Mouse (Mus musculus): ENCODE results near the gene Birc7. TPM values are rescaled to one million over a fixed set of nuclear protein-coding genes. Genes with fewer than 3 reads are reported as not detected.

Gene Birc7
- polyA plus RNA-seq (2017; shearing (Covaris generic)) = not detected

DNA sequence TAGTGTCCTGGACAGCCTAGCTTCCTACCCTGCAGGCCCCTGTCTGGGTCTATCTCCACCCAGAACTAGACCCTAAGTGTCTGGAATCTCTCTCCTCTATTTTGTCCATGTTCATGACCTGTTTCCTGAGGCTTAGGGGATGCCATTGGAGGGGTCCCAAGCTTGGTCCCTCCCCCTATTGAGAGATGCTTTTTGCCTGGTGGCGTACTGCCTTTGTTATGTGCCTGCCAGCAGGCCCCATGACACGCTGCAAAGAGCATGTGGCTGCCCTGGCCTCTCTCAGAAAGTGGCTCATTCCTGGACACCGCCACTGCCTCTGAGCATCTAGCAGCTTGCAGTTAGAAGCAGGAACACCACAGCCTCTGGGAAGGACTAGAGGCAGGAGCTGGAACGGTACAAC is at the start of gene Birc7:
Gene Birc7 (plus strand): TSS at position 301 of the 400 bp plus-strand sequence.
- no peak for ATAC-seq

DNA sequence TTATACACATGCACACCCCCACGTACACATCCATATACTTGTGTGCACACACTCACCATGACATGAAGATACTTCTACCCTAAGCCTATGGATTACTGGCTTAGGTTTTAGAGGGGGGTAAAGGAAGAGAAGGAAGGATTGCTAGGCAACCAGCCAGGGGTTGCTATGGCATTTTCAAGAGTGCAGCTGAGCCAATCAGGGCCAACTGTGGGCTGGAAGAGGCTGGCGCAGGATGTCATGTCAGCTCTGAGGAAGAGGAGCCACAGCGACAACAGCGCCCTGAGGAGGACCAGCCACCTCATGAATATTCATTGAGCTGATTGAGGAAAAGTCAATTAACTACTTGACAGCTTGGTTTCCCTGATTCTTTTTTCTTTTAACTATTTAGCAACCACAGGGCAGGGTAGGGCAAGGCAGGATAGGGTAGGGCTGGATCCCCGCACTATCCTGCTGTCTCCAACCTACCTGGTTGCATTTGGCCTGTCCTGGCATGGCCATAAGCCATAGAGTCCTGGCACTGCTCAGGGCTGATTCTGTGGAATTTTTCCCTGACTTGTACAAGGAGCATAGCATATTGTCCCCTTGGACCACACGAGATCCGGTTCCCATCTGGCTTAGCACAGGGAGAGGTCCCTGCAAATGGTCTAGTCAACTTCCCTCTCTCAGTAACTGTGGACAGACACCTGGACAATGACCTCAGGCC is 49.3 kb upstream of the Birc7 start:
- no peak for ATAC-seq

DNA sequence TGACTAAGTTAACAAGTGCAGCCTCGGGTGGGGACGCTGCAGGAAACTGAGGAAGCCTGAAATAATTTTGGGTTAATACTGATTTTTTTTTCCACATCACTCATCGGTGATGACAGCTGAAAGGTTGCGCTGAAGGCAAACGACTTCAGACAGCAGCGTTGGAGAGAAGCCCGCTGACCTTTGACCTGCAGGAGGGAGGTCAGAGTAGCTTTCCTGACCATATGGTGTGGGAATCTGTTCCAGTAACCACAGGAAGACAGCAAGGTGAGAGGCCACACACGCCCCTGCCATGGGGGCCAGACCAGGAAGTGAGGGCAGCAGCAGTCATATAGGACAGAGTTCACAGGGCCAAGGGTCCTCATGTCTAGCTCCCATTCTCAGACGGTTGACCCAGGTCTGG is 47.5 kb upstream of the Birc7 start:
- ATAC-seq = no peak

DNA sequence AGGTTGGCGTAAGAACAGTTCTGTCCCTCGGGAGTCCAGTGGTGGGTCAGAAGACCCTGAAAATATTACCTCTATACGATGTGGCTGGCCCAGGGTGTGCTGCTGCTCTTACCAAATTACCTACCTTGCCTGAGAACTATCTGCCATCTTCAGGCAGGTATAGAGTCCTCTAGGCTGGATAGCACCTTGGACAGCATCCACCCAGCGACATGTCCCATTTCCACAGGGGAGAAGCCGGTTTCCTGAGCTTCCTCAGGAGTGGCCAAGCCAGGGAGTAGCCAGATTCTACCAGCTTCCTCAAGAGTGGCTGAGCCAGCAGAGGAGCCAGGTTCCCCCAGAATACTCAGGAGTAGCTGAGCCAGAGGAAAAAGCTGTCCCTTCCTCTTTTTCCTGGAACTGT is 43.6 kb upstream of the Birc7 start:
- ATAC-seq = no peak

DNA sequence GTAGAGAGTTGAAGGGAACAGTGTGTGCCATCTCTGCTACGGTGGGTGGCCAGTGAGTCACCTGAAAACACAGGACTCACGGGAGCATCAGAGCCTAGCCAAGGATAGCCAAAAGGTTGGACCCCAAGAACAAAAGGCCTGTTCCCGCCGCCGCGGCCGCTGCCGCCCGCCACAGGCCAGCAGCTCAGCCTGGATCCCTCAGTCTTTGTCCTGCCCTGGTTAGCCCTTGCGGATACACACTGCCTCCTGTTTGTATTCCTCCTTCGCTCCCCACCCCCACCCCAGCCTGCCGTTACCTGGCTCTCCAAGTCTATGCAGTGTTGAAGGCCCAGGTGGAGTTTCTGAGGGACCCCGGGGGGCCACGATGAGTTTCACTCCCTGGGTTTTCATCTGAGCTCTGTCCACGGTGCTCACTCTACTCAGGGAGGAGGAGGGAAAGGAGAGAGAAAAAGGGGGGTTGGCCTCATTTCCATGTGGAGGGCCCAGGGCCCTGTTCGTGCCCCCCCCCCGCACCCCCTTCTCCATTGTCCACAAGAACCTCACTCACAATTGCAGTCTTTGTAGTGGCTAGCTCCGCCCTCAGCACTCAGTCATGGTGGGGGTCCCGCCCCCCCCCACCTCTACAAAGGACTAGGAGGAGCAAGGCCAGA is 39.4 kb upstream of the Birc7 start:
- no peak for ATAC-seq

DNA sequence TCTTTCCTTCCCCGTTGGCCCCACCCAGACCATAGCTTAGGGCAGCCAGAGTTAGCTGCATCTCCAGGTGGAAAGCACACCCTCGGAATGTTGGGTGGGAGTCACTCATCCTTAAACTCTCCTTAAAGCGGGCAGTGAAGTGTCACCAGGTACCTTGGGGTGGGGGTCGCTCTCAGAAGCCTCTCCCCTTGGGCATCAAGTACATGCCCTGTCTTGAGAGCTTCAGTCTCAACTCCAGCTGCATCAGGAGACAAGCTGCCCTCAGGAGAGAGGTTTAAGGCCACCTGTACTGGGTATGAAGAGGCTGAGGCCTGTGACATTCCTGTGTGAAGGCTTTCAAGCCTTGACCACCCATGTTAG is 38.9 kb upstream of the Birc7 start:
- ATAC-seq = no peak

DNA sequence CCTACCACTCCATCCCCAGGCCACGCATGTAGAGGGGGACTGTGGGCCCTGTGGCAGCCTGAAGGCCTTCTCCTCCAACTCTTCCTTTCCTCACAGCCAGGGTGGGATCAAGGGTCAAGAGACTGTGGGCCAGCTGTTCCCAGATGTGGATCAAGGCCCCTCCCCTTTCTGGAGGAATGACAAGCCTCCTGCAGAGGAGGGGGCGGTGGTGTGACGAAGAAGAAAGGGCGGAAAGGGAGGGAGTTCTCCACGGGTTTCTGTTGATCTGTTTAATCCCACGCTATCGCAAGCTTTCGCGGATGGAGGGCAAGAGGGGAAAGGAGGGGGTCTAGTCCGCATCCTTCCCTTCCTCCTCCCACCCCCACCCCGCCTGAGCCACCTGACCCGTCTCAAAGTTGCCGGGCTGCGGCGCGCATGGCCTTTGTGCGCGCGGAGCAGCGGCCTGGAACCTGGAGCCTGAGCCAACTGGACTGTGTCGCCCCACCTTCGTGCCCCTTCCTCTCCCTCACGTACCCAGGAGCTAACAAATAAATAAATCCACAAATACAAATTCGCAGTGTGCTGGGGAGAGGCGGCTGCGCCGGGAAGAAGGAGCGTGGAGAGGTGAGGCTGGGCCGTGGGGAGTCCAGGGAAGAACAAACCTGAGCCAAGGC is 38.3 kb upstream of the Birc7 start:
- ATAC-seq = no peak

DNA sequence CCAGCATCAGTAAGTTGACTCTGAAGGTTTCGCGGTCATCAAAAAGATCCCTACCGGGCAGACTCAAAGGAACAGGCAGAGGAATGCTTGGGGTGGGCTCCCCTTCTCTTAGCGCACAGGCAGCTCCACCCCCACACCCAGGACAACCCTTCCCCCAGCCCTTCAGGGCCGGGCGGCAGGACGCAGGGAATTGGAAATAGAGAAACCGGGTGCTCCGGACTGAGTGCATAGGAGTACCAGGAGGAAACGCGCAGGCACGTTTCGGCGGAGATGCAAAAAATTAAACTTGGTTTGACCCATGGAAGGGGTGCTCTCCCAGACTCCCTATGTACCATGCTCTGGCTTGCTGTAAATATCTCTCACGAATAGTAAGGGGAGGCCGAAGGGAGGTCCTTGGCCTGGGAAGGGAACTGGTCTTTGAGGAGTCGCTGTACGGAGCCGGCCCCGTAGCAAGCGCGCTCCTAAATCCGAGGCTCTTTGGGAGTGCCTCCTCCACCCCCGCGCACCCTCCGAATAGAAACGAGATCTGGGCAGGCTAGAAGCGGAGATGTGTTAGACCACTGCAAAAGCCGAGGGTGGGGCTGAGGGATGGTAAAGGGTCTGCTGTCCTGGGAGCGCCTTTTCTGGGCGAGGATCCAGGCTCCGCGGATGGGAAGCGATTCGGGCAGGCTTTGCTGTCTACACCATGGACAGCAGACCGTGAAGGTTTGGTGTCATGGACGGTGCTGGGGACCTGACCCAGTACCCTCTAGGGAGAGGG is 37.6 kb upstream of the Birc7 start:
- no peak for ATAC-seq

DNA sequence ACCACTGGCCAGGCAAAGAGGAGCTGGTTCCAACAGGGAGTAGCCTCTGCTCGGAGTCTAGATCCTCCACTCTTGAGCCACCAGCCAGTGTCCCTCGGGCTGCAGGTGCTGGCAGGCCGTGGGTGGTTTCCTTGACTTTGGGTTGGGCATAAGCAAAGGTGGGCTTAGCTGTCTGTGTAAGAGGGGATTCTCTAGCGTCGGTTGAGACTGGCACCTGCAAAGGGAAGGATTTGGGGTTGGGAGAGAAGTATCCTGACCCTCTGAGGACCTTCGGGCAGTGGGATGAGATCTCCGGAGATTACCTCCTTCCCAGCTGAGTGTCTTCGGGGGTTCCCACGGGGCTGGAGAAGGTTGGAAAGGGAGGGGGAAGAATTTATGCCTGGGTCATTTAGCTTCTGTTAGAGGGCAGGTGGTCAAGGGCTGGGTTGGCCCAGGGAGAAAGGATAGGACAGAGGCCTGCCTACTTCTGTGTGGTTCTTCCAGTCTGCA is 36.9 kb upstream of the Birc7 start:
- ATAC-seq = no peak

DNA sequence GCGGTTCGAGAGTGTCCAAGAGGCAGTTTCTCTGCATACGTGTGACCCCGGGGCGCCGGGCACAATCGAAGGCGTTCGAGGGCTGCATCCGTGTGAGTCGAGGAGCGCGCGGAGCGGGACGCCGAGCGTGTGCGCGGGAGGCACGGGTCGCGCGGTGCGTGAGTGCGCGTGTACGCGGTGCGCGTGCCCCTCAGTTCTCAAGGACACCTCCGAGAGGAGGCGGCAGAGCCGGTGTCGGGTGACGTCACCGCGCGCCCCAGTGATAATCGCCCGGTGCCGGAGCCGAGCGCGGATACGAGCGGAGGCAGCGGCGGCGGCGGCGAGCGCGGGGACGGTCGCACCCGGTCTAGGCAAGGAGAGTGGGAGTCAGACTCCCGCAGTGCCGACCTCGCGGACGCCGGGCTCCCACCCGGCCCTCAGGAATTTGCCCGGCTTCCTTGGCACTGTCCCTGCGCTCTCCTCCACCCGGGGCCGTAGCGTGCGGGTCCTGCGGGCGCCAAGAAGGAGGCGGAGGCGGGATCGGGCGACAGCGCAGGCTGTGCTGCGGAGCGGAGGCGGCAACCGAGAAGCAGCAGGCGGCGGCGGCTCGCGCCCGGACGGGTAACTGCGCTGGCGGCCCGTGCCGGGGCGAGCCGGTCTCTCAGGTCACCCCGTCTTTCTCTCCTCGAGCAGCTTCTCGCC is 35.8 kb upstream of the Birc7 start:
- no peak for ATAC-seq

DNA sequence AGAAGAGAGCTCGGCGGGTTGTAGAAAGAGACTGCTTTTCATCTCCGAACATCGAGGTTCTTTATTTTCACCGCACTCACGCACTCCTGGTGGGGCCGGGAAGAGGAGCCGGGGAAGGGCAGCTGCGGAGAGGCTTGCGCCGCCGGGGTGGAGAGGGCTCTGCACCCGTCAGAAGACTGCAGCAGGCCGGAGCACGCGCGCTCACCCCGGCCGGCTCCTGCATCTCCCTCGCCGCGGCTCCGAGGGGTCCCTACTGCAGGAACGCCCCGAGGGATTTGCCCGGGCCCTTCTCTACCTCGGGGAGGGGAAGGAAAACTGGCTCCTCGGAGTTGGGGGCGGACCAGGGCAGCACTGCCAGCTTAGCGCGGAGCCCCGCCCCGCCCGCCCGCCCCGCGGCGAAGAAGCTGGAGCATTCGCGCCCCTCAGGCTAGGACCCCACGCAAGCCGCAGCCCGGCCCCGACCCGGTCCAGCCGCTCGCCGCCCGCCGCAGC is 35.2 kb upstream of the Birc7 start:
- ATAC-seq = no peak

DNA sequence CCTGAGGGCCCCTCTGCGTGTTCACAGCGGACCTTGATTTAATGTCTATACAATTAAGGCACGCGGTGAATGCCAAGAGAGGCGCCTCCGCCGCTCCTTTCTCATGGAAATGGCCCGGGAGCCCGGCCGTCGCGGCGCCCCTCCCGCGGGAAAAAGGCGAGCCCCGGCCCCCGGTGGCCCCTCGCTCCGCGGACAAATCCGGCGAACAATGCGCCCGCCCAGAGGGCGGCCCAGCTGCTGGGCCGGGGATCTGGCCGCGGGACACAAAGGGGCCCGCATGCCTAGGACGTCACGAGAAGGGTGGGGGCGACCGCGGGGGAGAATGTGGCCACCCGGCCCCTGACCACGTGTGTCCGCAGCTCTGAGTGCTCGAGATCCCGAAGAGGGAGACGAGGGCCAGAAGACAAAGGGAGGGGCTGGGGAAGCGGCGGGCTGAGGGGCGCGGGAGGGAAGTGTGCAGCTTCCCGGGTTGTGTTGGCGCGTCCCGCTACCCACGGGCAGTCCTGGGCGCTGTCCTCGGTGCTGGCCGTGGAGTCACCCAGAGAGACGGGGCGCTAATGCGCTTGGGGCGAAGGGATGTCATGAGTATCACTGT is 34.7 kb upstream of the Birc7 start:
- ATAC-seq = no peak

DNA sequence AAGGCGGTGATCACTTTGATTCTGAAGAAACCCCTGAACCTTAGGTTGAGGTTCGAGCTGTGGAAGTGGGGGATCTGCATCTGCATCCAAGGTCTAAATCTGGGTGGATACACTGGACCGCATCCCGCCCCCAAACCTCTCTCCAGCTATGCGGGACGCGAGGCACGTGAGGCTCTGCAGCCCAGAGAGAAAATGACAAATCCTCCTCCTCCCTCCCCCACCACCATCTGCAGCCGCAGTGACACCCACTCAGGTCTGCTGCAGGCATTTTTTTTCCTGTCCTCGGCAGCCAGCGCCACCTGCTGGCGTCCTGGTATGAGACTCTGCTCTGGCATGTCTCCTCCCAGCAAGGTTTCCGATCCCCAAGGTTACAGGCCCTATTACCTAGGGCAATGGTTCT is 34.1 kb upstream of the Birc7 start:
- ATAC-seq = peak; percentile 65

DNA sequence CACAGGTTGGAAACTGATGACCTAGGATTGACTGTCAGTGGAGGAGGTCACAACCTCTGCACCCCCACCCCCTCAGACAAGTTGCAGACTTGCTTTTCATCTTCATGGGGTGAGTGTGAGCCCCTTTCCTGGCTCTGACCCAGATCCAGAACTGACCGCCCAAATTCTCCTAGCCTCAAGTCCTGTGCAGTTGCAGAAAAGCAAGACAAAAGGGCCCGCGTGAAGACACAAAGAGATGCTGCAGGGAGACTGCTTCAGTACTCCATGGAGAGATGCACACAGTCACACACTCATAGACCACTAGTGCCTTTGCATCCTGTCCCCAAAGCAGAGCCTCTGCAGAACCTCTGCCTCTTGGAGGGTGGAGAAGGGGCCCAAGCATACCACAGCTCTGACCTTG is 33.5 kb upstream of the Birc7 start:
- no peak for ATAC-seq

DNA sequence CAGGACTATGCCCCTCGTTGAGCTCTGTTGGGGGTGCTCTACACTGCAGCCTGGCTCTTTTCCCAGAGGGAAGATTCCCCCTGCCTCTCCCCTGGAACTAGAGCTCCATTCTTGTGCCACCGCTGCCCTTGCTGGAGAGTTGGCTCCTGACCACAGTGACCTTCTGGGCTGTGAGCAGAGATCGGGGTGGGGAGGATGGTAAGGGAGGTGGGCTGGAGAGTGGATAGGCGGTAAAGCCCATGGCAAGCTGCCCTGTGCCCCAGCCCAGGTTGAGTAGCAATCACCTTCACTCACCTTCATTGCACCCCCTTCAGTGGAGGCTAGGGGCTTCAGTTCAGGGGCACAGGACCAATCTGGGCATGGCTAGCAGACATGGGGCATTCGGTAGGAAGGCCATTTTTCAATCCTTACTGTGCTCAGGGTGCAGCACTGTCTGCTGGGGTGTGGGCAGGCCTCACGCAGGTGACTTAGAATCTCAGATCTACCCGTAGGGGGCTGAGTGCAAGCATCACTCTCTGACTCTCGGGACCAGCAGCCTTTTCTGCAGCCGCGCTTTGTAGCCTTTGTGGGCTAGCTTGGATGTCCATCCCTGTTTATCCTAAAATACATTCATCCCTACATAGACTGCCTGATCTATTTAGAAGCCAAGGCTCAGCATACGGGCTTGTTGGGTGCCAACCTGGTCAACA is 32.8 kb upstream of the Birc7 start:
- no peak for ATAC-seq

DNA sequence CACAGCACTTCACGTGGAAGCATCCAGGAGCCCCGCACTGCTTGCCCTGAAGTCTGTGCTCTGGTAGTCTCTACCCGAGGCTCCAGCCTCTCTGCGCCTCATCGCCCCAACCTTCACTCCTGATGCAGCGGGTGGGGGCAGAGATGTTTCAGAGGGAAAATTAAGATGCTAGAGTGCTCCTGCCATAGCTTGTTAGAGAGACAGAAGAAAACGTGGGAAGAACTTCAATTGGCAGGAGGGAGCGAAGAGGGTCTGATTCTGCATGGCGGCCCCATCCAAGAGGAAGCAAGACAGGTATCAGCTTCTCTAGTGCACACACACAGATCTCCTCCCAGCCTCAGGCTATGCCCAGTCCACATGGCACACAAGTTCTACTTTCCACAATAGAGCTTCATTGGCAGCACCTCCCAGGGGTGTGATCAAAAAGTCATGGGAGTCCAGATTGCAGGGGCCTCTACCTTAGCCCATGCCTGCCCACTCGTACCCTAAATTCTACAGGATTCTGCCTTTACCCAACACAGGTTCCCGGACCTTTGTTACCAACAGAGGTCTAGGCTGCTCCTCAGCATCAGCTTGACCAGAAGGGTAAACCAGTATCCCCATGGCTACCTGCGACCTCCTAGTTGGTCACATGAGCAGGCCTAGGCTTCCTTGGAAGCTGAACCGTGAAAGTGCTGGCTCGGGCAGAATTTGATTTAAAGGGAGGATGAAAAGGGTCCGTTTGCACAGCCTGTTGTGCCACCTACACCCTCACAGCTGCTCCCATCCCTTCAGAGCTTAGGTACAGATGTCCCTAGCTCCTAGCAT is 31.8 kb upstream of the Birc7 start:
- no peak for ATAC-seq

DNA sequence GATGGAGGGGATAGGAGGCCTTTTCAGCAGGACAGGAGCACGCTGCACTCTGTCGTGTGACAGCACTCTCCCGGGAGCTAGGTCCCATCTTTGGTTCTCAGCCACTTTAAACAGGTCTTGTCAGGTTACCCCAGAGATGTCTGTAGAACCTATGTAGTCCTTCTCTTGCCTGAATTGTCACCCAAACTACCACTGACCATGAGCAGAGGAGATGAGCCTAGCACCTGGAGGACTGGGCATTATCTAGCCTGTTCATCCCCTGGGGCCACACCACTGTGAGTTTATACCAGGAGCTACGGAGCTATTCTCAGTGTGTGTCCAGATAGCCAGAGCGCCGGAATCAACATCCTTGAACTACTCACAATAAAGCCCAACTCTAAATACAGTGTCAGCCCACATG is 31.0 kb upstream of the Birc7 start:
- no peak for ATAC-seq

DNA sequence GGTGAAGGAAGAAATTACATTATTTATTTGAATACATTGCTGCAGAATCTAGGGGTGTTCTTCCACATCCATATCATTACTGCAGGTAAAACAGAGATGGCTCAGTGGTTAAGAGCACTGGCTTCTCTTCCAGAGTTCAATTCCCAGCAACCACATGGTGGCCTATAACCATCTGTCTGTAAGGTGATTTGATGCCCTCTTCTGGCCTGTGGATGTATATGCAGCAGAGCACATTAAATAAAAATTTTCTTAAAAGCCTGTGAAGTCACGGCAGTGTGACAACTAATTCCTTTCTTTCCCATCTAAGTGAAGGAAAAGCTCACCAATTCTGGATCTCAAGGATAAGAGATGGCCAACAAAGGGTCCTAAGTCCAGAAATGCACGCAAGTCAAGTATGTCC is 26.7 kb upstream of the Birc7 start:
- ATAC-seq = no peak

DNA sequence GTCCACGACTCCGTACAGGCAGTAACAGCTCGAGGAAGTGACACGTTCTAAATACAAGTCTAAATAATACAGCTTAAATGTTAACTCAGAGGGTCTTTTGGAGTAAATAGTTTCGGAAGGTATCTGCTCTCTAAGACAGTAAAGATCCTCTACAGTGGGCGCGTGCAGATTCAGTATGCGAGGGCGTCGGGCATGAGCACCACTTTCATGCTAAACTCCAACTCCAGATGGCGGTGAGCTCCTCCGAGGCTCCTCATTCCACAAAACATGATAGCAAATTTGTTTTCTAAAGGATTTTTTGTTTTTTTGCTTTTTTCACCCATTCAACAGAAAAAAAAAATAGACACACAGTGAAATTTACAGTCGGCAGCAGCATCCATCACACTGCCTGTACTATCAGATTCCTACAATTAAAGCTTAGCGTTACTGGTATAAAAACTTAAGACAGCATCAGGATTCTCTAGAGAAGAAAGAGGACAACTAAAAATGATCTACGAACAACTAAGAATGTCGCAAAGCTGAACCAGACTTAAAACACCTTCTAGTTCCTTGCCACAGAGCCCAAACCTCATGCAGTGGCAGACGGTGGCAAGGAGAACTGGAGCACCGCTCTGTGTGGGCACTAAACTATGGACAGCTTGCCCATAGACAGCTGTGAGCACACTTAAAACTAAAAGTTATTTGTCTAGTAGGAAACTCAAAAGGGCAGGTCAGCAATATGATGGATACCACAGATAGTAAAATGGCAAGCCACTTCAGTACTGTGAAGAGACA is 24.2 kb upstream of the Birc7 start:
- no peak for ATAC-seq

Data from activated CD4-positive, CD25-positive, alpha-beta regulatory T cell, adult 4 months (primary cell).